Mouse (Mus musculus) liver, embryonic 15.5 days (tissue): ENCODE results near the gene Pgm1. TPM values are rescaled to one million over a fixed set of nuclear protein-coding genes. Genes with fewer than 3 reads are reported as not detected.

Experiments
- polyA plus RNA-seq: library from polyadenylated mRNA; unstranded; fragments of >200 nt; fragmentation: Nextera tagmentation; extraction: Ambion mirVana; gene quantifications from 2 replicates; pipeline ENCODE4 v1.2.1, GENCODE M21; 2015

Gene Pgm1
- polyA plus RNA-seq, 1 experiment from 2014 or later, result 104 TPM

Other genes with a start within 250 kb of the Pgm1 start
- gene Alg6, start 213.8 kb upstream of the Pgm1 start, polyA plus RNA-seq, result 10.3 and 11.1 TPM in 2 replicates
- gene Efcab7, start 100.2 kb upstream of the Pgm1 start, polyA plus RNA-seq, result 2.2 and 3.6 TPM in 2 replicates
- 13.1 and 13.7 TPM in 2 replicates for gene Itgb3bp, start 399 bp downstream of the Pgm1 start, polyA plus RNA-seq
- 0.29 and 0.30 TPM in 2 replicates for gene Ror1, start 166.4 kb downstream of the Pgm1 start, polyA plus RNA-seq